Mouse (Mus musculus) lung, postnatal 36 days (tissue): ENCODE measurements around the gene Pank2.
"Not testable (repeated sequence)": the region's sequence is repeated elsewhere in the genome, so short reads cannot be mapped to it uniquely, and the experiment has no call there.

Source experiments
- DNase-seq: peaks from one replicate; pipeline ENCODE4 v3.0.0; 2022; ENCODE audit warnings: mixed read lengths

Gene Pank2

GRCm38 (mm10) chr2:131261481-131262212 is 648 bp upstream of the Pank2 start:
- no peak for DNase-seq

GRCm38 (mm10) chr2:131262680-131263670 is 680 bp downstream of the Pank2 start:
- peak; percentile 69 for DNase-seq

GRCm38 (mm10) chr2:131264027-131264426 is 1.7 kb downstream of the Pank2 start:
- no peak for DNase-seq

GRCm38 (mm10) chr2:131265056-131265455 is 2.8 kb downstream of the Pank2 start:
- no peak for DNase-seq

- DNase-seq, result peak; percentile 12
Measured at GRCm38 (mm10) chr2:131275493-131275892, 13.2 kb downstream of the Pank2 start.

- no peak for DNase-seq
Measured at GRCm38 (mm10) chr2:131276722-131277121, 14.4 kb downstream of the Pank2 start.

- no peak for DNase-seq
Measured at GRCm38 (mm10) chr2:131281596-131281995, 19.3 kb downstream of the Pank2 start.

- peak; percentile 23 for DNase-seq
Measured at GRCm38 (mm10) chr2:131286276-131286675, 24.0 kb downstream of the Pank2 start.

GRCm38 (mm10) chr2:131290669-131291068 is 28.4 kb downstream of the Pank2 start:
- no peak for DNase-seq

GRCm38 (mm10) chr2:131296746-131297261 is 34.5 kb downstream of the Pank2 start:
- DNase-seq, result no peak

GRCm38 (mm10) chr2:131298674-131299073 is 36.4 kb downstream of the Pank2 start:
- DNase-seq, result not testable (repeated sequence)

GRCm38 (mm10) chr2:131300485-131300884 is 38.2 kb downstream of the Pank2 start:
- DNase-seq, result no peak

GRCm38 (mm10) chr2:131301635-131302034 is 39.3 kb downstream of the Pank2 start:
- DNase-seq, result peak; percentile 19

GRCm38 (mm10) chr2:131304497-131304896 is 42.2 kb downstream of the Pank2 start:
- no peak for DNase-seq

GRCm38 (mm10) chr2:131305226-131305625 is 42.9 kb downstream of the Pank2 start:
- DNase-seq, result not testable (repeated sequence)

- DNase-seq, result no peak
Measured at GRCm38 (mm10) chr2:131307391-131307790, 45.1 kb downstream of the Pank2 start.

GRCm38 (mm10) chr2:131307822-131308221 is 45.5 kb downstream of the Pank2 start:
- DNase-seq, result no peak

- no peak for DNase-seq
Measured at GRCm38 (mm10) chr2:131309296-131309695, 47.0 kb downstream of the Pank2 start.

- DNase-seq, result no peak
Measured at GRCm38 (mm10) chr2:131316167-131316566, 53.9 kb downstream of the Pank2 start.

GRCm38 (mm10) chr2:131319401-131319800 is 57.1 kb downstream of the Pank2 start:
- no peak for DNase-seq

GRCm38 (mm10) chr2:131321192-131321591 is 58.9 kb downstream of the Pank2 start:
- DNase-seq, result peak; percentile 82

GRCm38 (mm10) chr2:131323675-131324074 is 61.4 kb downstream of the Pank2 start:
- no peak for DNase-seq

- DNase-seq, result no peak
Measured at GRCm38 (mm10) chr2:131326044-131326443, 63.7 kb downstream of the Pank2 start.
